In the genomic region with DNA sequence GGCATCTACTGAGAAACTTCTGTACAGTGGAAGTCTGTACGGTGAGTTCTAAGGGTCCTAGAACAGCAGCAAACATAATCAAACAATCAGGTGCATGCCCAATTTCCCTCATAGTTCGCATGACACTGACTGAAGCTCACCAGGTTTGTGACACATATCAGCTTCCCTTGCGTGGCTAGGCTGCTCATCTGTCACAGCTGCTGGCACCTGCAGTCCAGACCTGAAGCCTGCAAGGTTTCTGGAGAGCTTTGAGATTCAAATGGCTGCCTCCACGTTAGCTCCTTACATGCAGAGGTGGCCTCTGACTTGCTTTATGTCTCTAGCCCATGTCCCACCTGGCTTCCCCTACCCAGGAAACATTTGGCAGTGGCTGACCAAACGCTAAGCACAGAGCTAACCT, we compare ENCODE assay signal across 33 mouse cellular contexts. TPM values are rescaled to one million over a fixed set of nuclear protein-coding genes. Genes with fewer than 3 reads are reported as not detected.
"Had no signal": no experiment of that assay in that cellular context is flagged by ENCODE, and none has a peak within 500 bp of the region (broad histone marks: within the 10 kb centered on the region; RNA-seq: fewer than 3 reads in every experiment).

No protein-coding gene starts in this region.

- H3K9ac ChIP-seq: liver, embryonic 13.5 days; midbrain, embryonic 13.5 days had no signal

- H3K4me3 ChIP-seq: liver, embryonic 13.5 days; midbrain, embryonic 10.5 days; midbrain, embryonic 13.5 days; myocyte had no signal

- DNase-seq: kidney, adult 2 months; kidney, postnatal 36 days; layer of hippocampus, adult 9-11 months; liver, embryonic 13.5 days; lung, adult 2 months; right cerebral cortex, adult 18-20 months; right cerebral cortex, postnatal 14 days; right cerebral cortex, postnatal 4 days had no signal

- H3K27ac ChIP-seq: hindbrain, postnatal 0 days; kidney, postnatal 0 days; liver, embryonic 13.5 days; macrophage; midbrain, embryonic 10.5 days; midbrain, embryonic 13.5 days; stomach, postnatal 0 days had no signal

- H3K9me3 ChIP-seq: liver, embryonic 13.5 days; midbrain, embryonic 10.5 days; midbrain, embryonic 13.5 days had no signal

- H3K36me3 ChIP-seq: liver, embryonic 13.5 days; midbrain, embryonic 10.5 days; midbrain, embryonic 13.5 days had no signal

- ATAC-seq: hindbrain, postnatal 0 days; intestine, postnatal 0 days; midbrain, embryonic 13.5 days; midbrain, embryonic 16.5 days had no signal

- H3K4me2 ChIP-seq: liver, embryonic 13.5 days; midbrain, embryonic 13.5 days had no signal

- H3K4me1 ChIP-seq: liver, embryonic 13.5 days; midbrain, embryonic 10.5 days; midbrain, embryonic 13.5 days had no signal

- H3K27me3 ChIP-seq: midbrain, embryonic 13.5 days had no signal

RNA-seq across cellular contexts. Expression of a gene that starts 35.8 kb away (rescaled TPM):
- total RNA-seq: hindbrain, postnatal 0 days; layer of hippocampus, postnatal 25 days; left cerebral cortex, adult 18-20 months; left cerebral cortex, postnatal 10 days; left cerebral cortex, postnatal 36 days; liver, adult 2 months; megakaryocyte, adult 5-6 weeks; monocyte, adult 5-6 weeks had no signal
- polyA plus RNA-seq: hindbrain, postnatal 0 days; kidney, adult 2 months; kidney, embryonic 14.5 days; kidney, postnatal 0 days; limb, embryonic 11.5 days; limb, embryonic 14.5 days; liver, adult 2 months; liver, embryonic 13.5 days; liver, embryonic 16.5 days; macrophage; midbrain, embryonic 10.5 days; midbrain, embryonic 13.5 days; midbrain, embryonic 16.5 days; myocyte; neural tube, embryonic 11.5 days; neural tube, embryonic 14.5 days; stomach, embryonic 14.5 days; stomach, postnatal 0 days had no signal

RNA-seq across cellular contexts. Expression of a gene that starts 53.4 kb away (rescaled TPM):
- total RNA-seq: hindbrain, postnatal 0 days; layer of hippocampus, postnatal 25 days; left cerebral cortex, adult 18-20 months; left cerebral cortex, postnatal 10 days; left cerebral cortex, postnatal 36 days; liver, adult 2 months; megakaryocyte, adult 5-6 weeks; monocyte, adult 5-6 weeks had no signal
- polyA plus RNA-seq: hindbrain, postnatal 0 days; intestine, embryonic 14.5 days; intestine, postnatal 0 days; kidney, adult 2 months; kidney, embryonic 14.5 days; kidney, postnatal 0 days; limb, embryonic 11.5 days; limb, embryonic 14.5 days; liver, adult 2 months; liver, embryonic 13.5 days; liver, embryonic 16.5 days; lung, adult 2 months; lung, embryonic 16.5 days; macrophage; midbrain, embryonic 10.5 days; midbrain, embryonic 13.5 days; midbrain, embryonic 16.5 days; myocyte; neural tube, embryonic 11.5 days; neural tube, embryonic 14.5 days; stomach, embryonic 14.5 days; stomach, postnatal 0 days had no signal
